Mouse (Mus musculus) thymus, adult 2 months (tissue): ENCODE data around the gene Map1b.

Experiments
- CTCF ChIP-seq: fragments of 200-500 bp; IDR thresholded peaks from 2 replicates; pipeline ENCODE4 v1.5.1; 2012; ENCODE audit warnings: mild to moderate bottlenecking, control low read depth, low read length, moderate library complexity, borderline replicate concordance; ENCODE audit not compliant: control insufficient read depth, poor library complexity, insufficient read depth; ENCODE audit errors: extremely low read depth
- POLR2A ChIP-seq: fragments of 200-500 bp; IDR thresholded peaks from 2 replicates; pipeline ENCODE4 v1.6.1; 2012; ENCODE audit warnings: mild to moderate bottlenecking, low read length, control low read depth, moderate library complexity; ENCODE audit not compliant: control insufficient read depth, poor library complexity, insufficient read depth; ENCODE audit errors: extremely low read depth

GRCm38 (mm10) chr13:99561843-99562550, 45.7 kb upstream of the Map1b start:
- TF ChIP-seq POLR2A (no peak), CTCF (no peak)
